11 mouse cellular contexts compared by ENCODE assay signal in genomic region chr17:12307251-12308135, GRCm38 (mm10). TPM values are rescaled to one million over a fixed set of nuclear protein-coding genes. Genes with fewer than 3 reads are reported as not detected.
DNase-seq lines count a peak whose midpoint lies in the region; ATAC-seq and TF ChIP-seq lines count a peak whose summit lies in the region.
"Had no signal": no experiment of that assay in that cellular context is flagged by ENCODE, and none has a peak within 500 bp of the region (broad histone marks: within the 10 kb centered on the region; RNA-seq: fewer than 3 reads in every experiment).

No protein-coding gene starts in this region.

- H3K4me1 ChIP-seq in hindbrain, embryonic 10.5 days (replicated peaks) = peaks cover 4% of the 10 kb centered on the region; the same call in 1 of the 2 replicates
- H3K4me1 ChIP-seq in hindbrain, embryonic 12.5 days = peaks cover 6% of the 10 kb centered on the region; the same call in 1 of the 2 replicates
- H3K4me1 ChIP-seq in bone marrow, adult 2 months (ENCODE audit: control insufficient read depth, insufficient read depth, low read length) = no peaks in the 10 kb centered on the region; the same call in 1 of the 2 replicates
- no peaks in the 10 kb centered on the region; the same call in 1 of the 2 replicates for H3K4me1 ChIP-seq in midbrain, postnatal 0 days (ENCODE audit: insufficient read depth, low read length)

- no peak overlapping the region for H3K4me2 ChIP-seq in hindbrain, embryonic 12.5 days (replicated peaks)
- H3K4me2 ChIP-seq in midbrain, postnatal 0 days (ENCODE audit: low read depth, low read length, poor library complexity, severe bottlenecking) = no peak overlapping the region
- H3K4me2 ChIP-seq: forebrain, embryonic 15.5 days had no signal

- no peak for ATAC-seq in hindbrain, embryonic 12.5 days (ENCODE audit: low FRiP score)
- ATAC-seq in midbrain, postnatal 0 days (ENCODE audit: low FRiP score) = peak; percentile 49; the same call in 1 of the 2 replicates
- ATAC-seq: forebrain, embryonic 15.5 days; hindbrain, embryonic 16.5 days had no signal

- TF ChIP-seq CTCF in bone marrow, adult 2 months (IDR thresholded peaks at IDR 0.05; ENCODE audit: control insufficient read depth, insufficient read depth, low read length) = 0 out of 2 replicates have a peak, but pooled peaks have one; percentile 9
- TF ChIP-seq CTCF in midbrain, postnatal 0 days (IDR thresholded peaks at IDR 0.05) = no peak

- no peaks in the 10 kb centered on the region for H3K36me3 ChIP-seq in hindbrain, embryonic 10.5 days
- no peaks in the 10 kb centered on the region for H3K36me3 ChIP-seq in hindbrain, embryonic 12.5 days
- H3K36me3 ChIP-seq in midbrain, postnatal 0 days (ENCODE audit: insufficient read depth, low read length) = no peaks in the 10 kb centered on the region
- H3K36me3 ChIP-seq: forebrain, embryonic 15.5 days had no signal

- no peak for DNase-seq in hindbrain, embryonic 10.5 days (ENCODE audit: low spot score)
- DNase-seq in A20 (ENCODE audit: low read depth, low spot score) (peak; percentile 19), MN1 (ENCODE audit: low spot score) (no peak)
- DNase-seq in midbrain, postnatal 0 days (ENCODE audit: low spot score) = no peak
- no peak for DNase-seq in frontal cortex, postnatal 10 days (ENCODE audit: low spot score in 2 of 2)
- no peak for DNase-seq in left cerebral cortex, postnatal 25 days (ENCODE audit: low spot score in 2 of 2)
- DNase-seq: cerebellum, adult 9-11 months had no signal

- no peak for TF ChIP-seq POLR2A in bone marrow, adult 2 months (IDR thresholded peaks at IDR 0.05; ENCODE audit: borderline replicate concordance, control insufficient read depth, low read depth, low read length)

- no peak overlapping the region for H3K4me3 ChIP-seq in hindbrain, embryonic 10.5 days
- no peak overlapping the region for H3K4me3 ChIP-seq in hindbrain, embryonic 12.5 days
- H3K4me3 ChIP-seq in bone marrow, adult 2 months (replicated peaks; ENCODE audit: control insufficient read depth, low read depth, low read length) = peak overlapping the region; percentile 7
- H3K4me3 ChIP-seq in midbrain, postnatal 0 days (ENCODE audit: low read depth, low read length) = no peak overlapping the region
- H3K4me3 ChIP-seq: forebrain, embryonic 15.5 days had no signal

- intact Hi-C loops in left cerebral cortex, postnatal 25 days (cut with DNase I) = no loop called here

- H3K9ac ChIP-seq in hindbrain, embryonic 12.5 days = no peak overlapping the region
- no peak overlapping the region for H3K9ac ChIP-seq in midbrain, postnatal 0 days (replicated peaks; ENCODE audit: low read length, poor library complexity, severe bottlenecking)
- H3K9ac ChIP-seq: forebrain, embryonic 15.5 days had no signal

- peak overlapping the region; percentile 23; the same call in 1 of the 2 replicates for H3K27ac ChIP-seq in hindbrain, embryonic 10.5 days
- no peak overlapping the region for H3K27ac ChIP-seq in hindbrain, embryonic 12.5 days
- peak overlapping the region; percentile 16; the same call in 1 of the 2 replicates for H3K27ac ChIP-seq in bone marrow, adult 2 months (ENCODE audit: control insufficient read depth, insufficient read depth, low read depth, low read length, poor library complexity)
- peak overlapping the region; percentile 38; the same call in 1 of the 2 replicates for H3K27ac ChIP-seq in midbrain, postnatal 0 days (ENCODE audit: low read depth, low read length)
- H3K27ac ChIP-seq: forebrain, embryonic 15.5 days had no signal

- no peaks in the 10 kb centered on the region for H3K9me3 ChIP-seq in hindbrain, embryonic 10.5 days
- H3K9me3 ChIP-seq in hindbrain, embryonic 12.5 days (replicated peaks) = no peaks in the 10 kb centered on the region
- no peaks in the 10 kb centered on the region for H3K9me3 ChIP-seq in midbrain, postnatal 0 days (ENCODE audit: low read length)
- H3K9me3 ChIP-seq: forebrain, embryonic 15.5 days had no signal

- WGBS in hindbrain, embryonic 10.5 days = 86% methylated on average over 20 of the region's 20 CpGs
- 83% methylated on average over 20 of the region's 20 CpGs for WGBS in hindbrain, embryonic 12.5 days
- WGBS in bone marrow, adult 2 months = 6% methylated on average over 20 of the region's 20 CpGs
- WGBS in midbrain, postnatal 0 days = 73% methylated on average over 20 of the region's 20 CpGs

- no peaks in the 10 kb centered on the region for H3K27me3 ChIP-seq in hindbrain, embryonic 10.5 days (ENCODE audit: insufficient read depth, poor library complexity, severe bottlenecking)
- no peaks in the 10 kb centered on the region for H3K27me3 ChIP-seq in hindbrain, embryonic 12.5 days
- H3K27me3 ChIP-seq in midbrain, postnatal 0 days (ENCODE audit: insufficient read depth, low read length) = no peaks in the 10 kb centered on the region
- H3K27me3 ChIP-seq: forebrain, embryonic 15.5 days had no signal

RNA-seq across cellular contexts. Expression of gene Map3k4, which starts 11.1 kb away (rescaled TPM):
- polyA plus RNA-seq in hindbrain, embryonic 10.5 days (2016; fragmentation: Nextera tagmentation; extraction: Ambion mirVana) = 46.4 and 47.7 TPM in 2 replicates
- polyA plus RNA-seq in hindbrain, embryonic 12.5 days (2016; fragmentation: Nextera tagmentation; extraction: Ambion mirVana) = 47.8 and 60.3 TPM in 2 replicates
- polyA plus RNA-seq in bone marrow, adult 2 months (2011; ENCODE audit: insufficient read depth, insufficient read length, low replicate concordance, missing spikeins) = 5.3 and 14.4 TPM in 2 replicates
- total RNA-seq in midbrain, postnatal 0 days (2014; rRNA removed) = 36.1 and 37.1 TPM in 2 replicates
- polyA plus RNA-seq in midbrain, postnatal 0 days (2015; fragmentation: Nextera tagmentation; extraction: Ambion mirVana) = 35.1 and 47.9 TPM in 2 replicates
- total RNA-seq in left cerebral cortex, postnatal 25 days (2021) = 10 to 100 TPM; 39.4 to 44.4 TPM
